Mouse (Mus musculus) testis, adult 2 months (tissue): ENCODE data around the gene Adgrb3.

Experiments
- CTCF ChIP-seq: fragments of 200-500 bp; IDR thresholded peaks from 2 replicates; pipeline ENCODE4 v1.5.1; 2012; ENCODE audit warnings: low read depth, mild to moderate bottlenecking, inconsistent platforms, low read length, moderate library complexity; ENCODE audit not compliant: control insufficient read depth, insufficient read depth, insufficient replicate concordance
- POLR2A ChIP-seq: fragments of 200-500 bp; IDR thresholded peaks from 2 replicates; pipeline ENCODE4 v1.6.1; 2012; ENCODE audit warnings: low read depth, mild to moderate bottlenecking, inconsistent platforms, low read length, moderate library complexity; ENCODE audit not compliant: control insufficient read depth

DNA sequence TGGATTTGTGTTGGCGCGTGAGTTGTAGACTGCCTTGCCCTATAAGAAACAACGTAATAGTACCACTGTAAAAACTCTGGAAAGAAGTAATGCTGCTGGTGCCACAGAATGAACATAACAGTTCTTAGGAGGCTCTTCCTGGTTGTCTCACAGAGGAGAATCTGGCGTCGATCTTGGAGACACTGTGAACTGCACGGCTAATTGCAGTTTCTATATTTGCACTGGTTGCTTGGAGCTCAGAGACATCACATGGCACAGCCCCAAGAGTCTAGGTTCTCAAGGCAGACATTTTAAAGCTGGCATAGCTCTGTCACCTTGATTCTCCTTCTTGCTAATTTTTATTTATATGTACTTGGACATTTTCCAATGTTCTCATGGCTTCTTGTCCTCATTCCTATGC, 769.3 kb downstream of the Adgrb3 start:
- TF ChIP-seq CTCF (no peak), POLR2A (no peak)
